Mouse (Mus musculus) bone marrow, adult 2 months (tissue): ENCODE measurements around the gene Tepsin.

ENCODE experiments used
- CTCF ChIP-seq: fragments of 200-500 bp; IDR thresholded peaks from 2 replicates; pipeline ENCODE4 v1.5.1; 2011; ENCODE audit warnings: low read length, control low read depth; ENCODE audit not compliant: control insufficient read depth, insufficient read depth
- POLR2A ChIP-seq: fragments of 200-500 bp; IDR thresholded peaks from 2 replicates; pipeline ENCODE4 v1.6.1; 2011; ENCODE audit warnings: low read depth, mild to moderate bottlenecking, control low read depth, low read length, borderline replicate concordance; ENCODE audit not compliant: control insufficient read depth

DNA sequence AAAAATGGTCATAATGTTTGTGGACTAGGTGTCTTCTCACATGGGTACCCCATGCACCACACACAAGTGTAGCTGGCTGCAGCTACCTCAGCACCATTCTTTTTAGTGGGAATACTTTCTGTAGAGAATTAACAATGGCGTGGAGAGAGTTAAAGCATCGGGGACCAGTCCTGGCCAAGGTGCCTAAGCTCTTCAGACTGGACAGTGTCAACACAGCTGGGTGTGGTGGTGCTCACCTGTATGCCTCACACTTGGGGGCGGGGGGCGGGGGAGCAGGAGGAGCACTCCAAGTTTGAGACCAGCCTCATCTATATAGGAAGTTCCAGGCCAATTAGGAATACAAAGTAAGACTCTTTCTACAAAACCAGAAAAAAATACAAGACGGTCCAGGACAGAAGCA is 35.6 kb upstream of the Tepsin start:
- TF ChIP-seq CTCF (no peak), POLR2A (no peak)
